Mouse (Mus musculus): ENCODE data around the gene 3110001I22Rik. TPM values are rescaled to one million over a fixed set of nuclear protein-coding genes. Genes with fewer than 3 reads are reported as not detected.

Gene 3110001I22Rik
- polyA plus RNA-seq, 1 experiment from 2014 or later = 4.9 TPM

GRCm38 (mm10) chr16:13714910-13715309 lies 43.2 kb downstream of the 3110001I22Rik start:
- Histone ChIP-seq H3K27me3 (ENCODE audit: insufficient read depth, low read length) (no peaks in the 10 kb centered on the region), H3K36me3 (ENCODE audit: insufficient read depth, low read length) (no peaks in the 10 kb centered on the region), H3K4me3 (ENCODE audit: low read length) (no peak overlapping the region), H3K4me1 (ENCODE audit: insufficient read depth, low read length) (no peaks in the 10 kb centered on the region), H3K27ac (ENCODE audit: low read length) (no peak overlapping the region), H3K4me2 (replicated peaks; ENCODE audit: low read depth, low read length) (no peak overlapping the region), H3K9ac (replicated peaks; ENCODE audit: low read length) (no peak overlapping the region), H3K9me3 (ENCODE audit: low read length) (no peaks in the 10 kb centered on the region)
- WGBS = 89% methylated on average over 3 of the region's 3 CpGs
- ATAC-seq (ENCODE audit: low FRiP score, low TSS enrichment) = no peak

GRCm38 (mm10) chr16:13716821-13717553 lies 45.3 kb downstream of the 3110001I22Rik start:
- Histone ChIP-seq H3K9ac (replicated peaks; ENCODE audit: low read length) (no peak overlapping the region), H3K4me1 (ENCODE audit: insufficient read depth, low read length) (no peaks in the 10 kb centered on the region), H3K9me3 (ENCODE audit: low read length) (no peaks in the 10 kb centered on the region), H3K27ac (ENCODE audit: low read length) (no peak overlapping the region), H3K36me3 (ENCODE audit: insufficient read depth, low read length) (no peaks in the 10 kb centered on the region), H3K4me3 (ENCODE audit: low read length) (no peak overlapping the region), H3K4me2 (replicated peaks; ENCODE audit: low read depth, low read length) (no peak overlapping the region), H3K27me3 (ENCODE audit: insufficient read depth, low read length) (no peaks in the 10 kb centered on the region)
- no peak for ATAC-seq (ENCODE audit: low FRiP score, low TSS enrichment)
- 81% methylated on average over 2 of the region's 2 CpGs for WGBS

- no peaks in the 10 kb centered on the region for H3K36me3 ChIP-seq (ENCODE audit: insufficient read depth, low read length)
- ATAC-seq (ENCODE audit: low FRiP score, low TSS enrichment) = no peak
- H3K4me3 ChIP-seq (ENCODE audit: low read length) = no peak overlapping the region
- 38% methylated on average over 10 of the region's 10 CpGs for WGBS
- no peak overlapping the region for H3K27ac ChIP-seq (ENCODE audit: low read length)
- no peak overlapping the region for H3K9ac ChIP-seq (replicated peaks; ENCODE audit: low read length)
- H3K9me3 ChIP-seq (ENCODE audit: low read length) = no peaks in the 10 kb centered on the region
- H3K4me1 ChIP-seq (ENCODE audit: insufficient read depth, low read length) = no peaks in the 10 kb centered on the region
- no peak overlapping the region for H3K4me2 ChIP-seq (replicated peaks; ENCODE audit: low read depth, low read length)
- H3K27me3 ChIP-seq (ENCODE audit: insufficient read depth, low read length) = no peaks in the 10 kb centered on the region
Measured at GRCm38 (mm10) chr16:13722937-13723336, 51.2 kb downstream of the 3110001I22Rik start.

GRCm38 (mm10) chr16:13727811-13728335 lies 56.1 kb downstream of the 3110001I22Rik start:
- Histone ChIP-seq H3K4me1 (ENCODE audit: insufficient read depth, low read length) (peaks cover 7% of the 10 kb centered on the region; the same call in 1 of the 2 replicates), H3K4me2 (replicated peaks; ENCODE audit: low read depth, low read length) (no peak overlapping the region), H3K27me3 (ENCODE audit: insufficient read depth, low read length) (no peaks in the 10 kb centered on the region), H3K27ac (ENCODE audit: low read length) (no peak overlapping the region), H3K9me3 (ENCODE audit: low read length) (no peaks in the 10 kb centered on the region), H3K9ac (replicated peaks; ENCODE audit: low read length) (no peak overlapping the region), H3K4me3 (ENCODE audit: low read length) (no peak overlapping the region), H3K36me3 (ENCODE audit: insufficient read depth, low read length) (no peaks in the 10 kb centered on the region)
- no peak for ATAC-seq (ENCODE audit: low FRiP score, low TSS enrichment)
- WGBS = 81% methylated on average over 5 of the region's 5 CpGs

Other genes with a start within 250 kb of the 3110001I22Rik start
- gene Parn, start 3.8 kb upstream of the 3110001I22Rik start, polyA plus RNA-seq (2015; fragmentation: Nextera tagmentation; extraction: Ambion mirVana) = 48.3 and 49.1 TPM in 2 replicates
- 53.7 and 58.0 TPM in 2 replicates for gene Bfar, start 71 bp upstream of the 3110001I22Rik start, polyA plus RNA-seq (2015; fragmentation: Nextera tagmentation; extraction: Ambion mirVana)
- 0.35 TPM in 1 of 2 replicates, not detected in the other for gene Pla2g10, start 59.1 kb downstream of the 3110001I22Rik start, polyA plus RNA-seq (2015; fragmentation: Nextera tagmentation; extraction: Ambion mirVana)
- gene Rrn3, start 108.8 kb downstream of the 3110001I22Rik start, polyA plus RNA-seq (2015; fragmentation: Nextera tagmentation; extraction: Ambion mirVana) = 63.8 and 69.8 TPM in 2 replicates
- 157 and 159 TPM in 2 replicates for gene Ntan1, start 146.9 kb downstream of the 3110001I22Rik start, polyA plus RNA-seq (2015; fragmentation: Nextera tagmentation; extraction: Ambion mirVana)
- 87.7 and 88.5 TPM in 2 replicates for gene Pdxdc1, start 231.2 kb downstream of the 3110001I22Rik start, polyA plus RNA-seq (2015; fragmentation: Nextera tagmentation; extraction: Ambion mirVana)
- gene Mpv17l, start 231.2 kb downstream of the 3110001I22Rik start, polyA plus RNA-seq (2015; fragmentation: Nextera tagmentation; extraction: Ambion mirVana) = 9.5 and 12.4 TPM in 2 replicates

Data from kidney, embryonic 16.5 days (tissue).